24 mouse cellular contexts compared by ENCODE assay signal in genomic region chr6:21959909-21960308, GRCm38 (mm10). TPM values are rescaled to one million over a fixed set of nuclear protein-coding genes. Genes with fewer than 3 reads are reported as not detected.
DNase-seq lines count a peak whose midpoint lies in the region; ATAC-seq and TF ChIP-seq lines count a peak whose summit lies in the region.
"Had no signal": no experiment of that assay in that cellular context is flagged by ENCODE, and none has a peak within 500 bp of the region (broad histone marks: within the 10 kb centered on the region; RNA-seq: fewer than 3 reads in every experiment).

No protein-coding gene starts in this region.

- ATAC-seq in kidney, embryonic 16.5 days (ENCODE audit: low FRiP score, low TSS enrichment): no peak
- ATAC-seq: activated CD4-positive, CD25-positive, alpha-beta regulatory T cell, adult 4 months; forebrain, embryonic 15.5 days had no signal

- H3K4me1 ChIP-seq in kidney, adult 2 months (ENCODE audit: control insufficient read depth, insufficient read depth, low read length): no peaks in the 10 kb centered on the region
- no peaks in the 10 kb centered on the region for H3K4me1 ChIP-seq in kidney, embryonic 16.5 days (ENCODE audit: insufficient read depth, low read length)
- H3K4me1 ChIP-seq: embryonic facial prominence, embryonic 10.5 days; embryonic facial prominence, embryonic 13.5 days; forebrain, embryonic 12.5 days; forebrain, embryonic 15.5 days; hindbrain, embryonic 12.5 days; hindbrain, embryonic 15.5 days had no signal

- DNase-seq in heart, adult 11 months: peak; percentile 80
- DNase-seq in heart, adult 9 months (ENCODE audit: low spot score in 2 of 2): no peak
- DNase-seq in kidney, adult 2 months: peak; percentile 56
- DNase-seq in kidney, postnatal 25 days: peak; percentile 27 to 51
- DNase-seq in kidney, postnatal 14 days: no peak
- DNase-seq: adrenal gland, adult 8-10 months; adrenal gland, postnatal 25 days; cerebellum, adult 11-12 months; cerebellum, adult 8-10 months; cerebellum, postnatal 10 days; cerebellum, postnatal 36 days; embryo, embryonic 11 days; gastrocnemius, postnatal 25 days; heart, adult 2 months had no signal

- peaks cover under 1% of the 10 kb centered on the region; the same call in 1 of the 2 replicates for H3K36me3 ChIP-seq in kidney, adult 2 months (ENCODE audit: control insufficient read depth, insufficient read depth, low read length)
- H3K36me3 ChIP-seq in kidney, embryonic 16.5 days (ENCODE audit: insufficient read depth, low read length): peaks cover 13% of the 10 kb centered on the region

- no peaks in the 10 kb centered on the region for H3K9me3 ChIP-seq in kidney, embryonic 16.5 days (ENCODE audit: low read length)
- H3K9me3 ChIP-seq: embryonic facial prominence, embryonic 10.5 days; embryonic facial prominence, embryonic 13.5 days; forebrain, embryonic 12.5 days; forebrain, embryonic 15.5 days; hindbrain, embryonic 12.5 days; hindbrain, embryonic 15.5 days had no signal

- no peak overlapping the region for H3K27ac ChIP-seq in kidney, adult 2 months (ENCODE audit: insufficient read depth, low read depth, low read length)
- H3K27ac ChIP-seq in kidney, embryonic 16.5 days (ENCODE audit: low read length): no peak overlapping the region
- H3K27ac ChIP-seq: embryonic facial prominence, embryonic 10.5 days; embryonic facial prominence, embryonic 13.5 days; forebrain, embryonic 12.5 days; forebrain, embryonic 15.5 days; heart, adult 2 months; hindbrain, embryonic 12.5 days; hindbrain, embryonic 15.5 days had no signal

- no peak overlapping the region for H3K4me2 ChIP-seq in kidney, embryonic 16.5 days (replicated peaks; ENCODE audit: low read depth, low read length)
- H3K4me2 ChIP-seq: embryonic facial prominence, embryonic 13.5 days; forebrain, embryonic 12.5 days; forebrain, embryonic 15.5 days; heart, embryonic 11.5 days; hindbrain, embryonic 12.5 days; hindbrain, embryonic 15.5 days had no signal

- TF ChIP-seq POLR2A in kidney, adult 2 months (IDR thresholded peaks at IDR 0.05; ENCODE audit: low read depth, low read length): no peak

- TF ChIP-seq CTCF in kidney, adult 2 months (conservative IDR thresholded peaks at IDR 0.05; ENCODE audit: insufficient read depth, insufficient read length, low read depth, low read length): no peak

- no peak overlapping the region for H3K9ac ChIP-seq in kidney, embryonic 16.5 days (replicated peaks; ENCODE audit: low read length)
- H3K9ac ChIP-seq: embryonic facial prominence, embryonic 13.5 days; forebrain, embryonic 12.5 days; forebrain, embryonic 15.5 days; hindbrain, embryonic 12.5 days; hindbrain, embryonic 15.5 days had no signal

- H3K4me3 ChIP-seq in kidney, adult 2 months (ENCODE audit: insufficient read depth, low read depth, low read length): no peak overlapping the region
- no peak overlapping the region for H3K4me3 ChIP-seq in kidney, embryonic 16.5 days (ENCODE audit: low read length)
- H3K4me3 ChIP-seq: embryonic facial prominence, embryonic 10.5 days; embryonic facial prominence, embryonic 13.5 days; erythroblast, embryonic 14.5 days; forebrain, embryonic 12.5 days; forebrain, embryonic 15.5 days; heart, adult 2 months; hindbrain, embryonic 12.5 days; hindbrain, embryonic 15.5 days had no signal

- WGBS in kidney, adult 2 months: 74% methylated on average over 5 of the region's 5 CpGs
- 94% methylated on average over 5 of the region's 5 CpGs for WGBS in kidney, embryonic 16.5 days

- no peaks in the 10 kb centered on the region for H3K27me3 ChIP-seq in kidney, adult 2 months (replicated peaks; ENCODE audit: control insufficient read depth, insufficient read depth, low read length)
- H3K27me3 ChIP-seq in kidney, embryonic 16.5 days (ENCODE audit: insufficient read depth, low read length): no peaks in the 10 kb centered on the region
- H3K27me3 ChIP-seq: embryonic facial prominence, embryonic 13.5 days; forebrain, embryonic 12.5 days; forebrain, embryonic 15.5 days; hindbrain, embryonic 12.5 days; hindbrain, embryonic 15.5 days had no signal

RNA-seq across cellular contexts. Expression of gene Ing3, which starts 10.5 kb away (rescaled TPM):
- 10.9 and 11.0 TPM in 2 replicates for polyA plus RNA-seq in kidney, adult 2 months (2012; rRNA removed)
- 64.8 and 67.6 TPM in 2 replicates for polyA plus RNA-seq in kidney, embryonic 16.5 days (2015; fragmentation: Nextera tagmentation; extraction: Ambion mirVana)

RNA-seq across cellular contexts. Expression of gene Cped1, which starts 25.8 kb away (rescaled TPM):
- 5.9 and 6.2 TPM in 2 replicates for polyA plus RNA-seq in kidney, adult 2 months (2012; rRNA removed)
- 35.4 and 42.6 TPM in 2 replicates for polyA plus RNA-seq in kidney, embryonic 16.5 days (2015; fragmentation: Nextera tagmentation; extraction: Ambion mirVana)

Comparison
In these comparisons a context has a peak if more than half of its experiments do, and no peak if none do; other contexts are left out.
1. DNase-seq: peak in heart, adult 11 months (single experiment), kidney, adult 2 months (single experiment) and kidney, postnatal 25 days (2 of 2); none in heart, adult 9 months (0 of 2) and kidney, postnatal 14 days (single experiment).